Mouse (Mus musculus) liver, adult 2 months (tissue): ENCODE data around the gene Gm42517. TPM values are rescaled to one million over a fixed set of nuclear protein-coding genes. Genes with fewer than 3 reads are reported as not detected.

ENCODE experiments used
- DNase-seq: peaks from one replicate; pipeline ENCODE4 v3.0.0-alpha.2; 2011; ENCODE audit warnings: low read depth, low spot score; ENCODE audit errors: extremely low read depth
- H3K27ac ChIP-seq: fragments of 200-500 bp; replicated peaks from 2 replicates; pipeline ENCODE4 v1.5.1; 2012; ENCODE audit warnings: low read depth, mild to moderate bottlenecking, control low read depth, inconsistent platforms, low read length; ENCODE audit not compliant: insufficient read depth
- H3K27me3 ChIP-seq: fragments of 200-500 bp; 2 replicates; pipeline ENCODE4 v1.6.1; 2012; ENCODE audit warnings: mild to moderate bottlenecking, moderate library complexity, low read length, inconsistent platforms; ENCODE audit not compliant: control insufficient read depth, insufficient read depth
- H3K36me3 ChIP-seq: fragments of 200-500 bp; 2 replicates; pipeline ENCODE4 v1.6.1; 2012; ENCODE audit warnings: low read length, inconsistent platforms; ENCODE audit not compliant: control insufficient read depth, insufficient read depth
- H3K4me1 ChIP-seq: fragments of 200-500 bp; 2 replicates; pipeline ENCODE4 v1.6.1; 2011; ENCODE audit warnings: low read length; ENCODE audit not compliant: control insufficient read depth, insufficient read depth
- H3K4me3 ChIP-seq: fragments of 200-500 bp; 2 replicates; pipeline ENCODE4 v1.5.1; 2011; ENCODE audit warnings: low read depth, mild to moderate bottlenecking, control low read depth, low read length, moderate library complexity; ENCODE audit not compliant: insufficient read depth
- H3K79me2 ChIP-seq: fragments of 200-500 bp; 2 replicates; pipeline ENCODE4 v1.6.1; 2012; ENCODE audit warnings: inconsistent platforms, mild to moderate bottlenecking, low read length, moderate library complexity; ENCODE audit not compliant: control insufficient read depth, insufficient read depth
- H3K9ac ChIP-seq: fragments of 200-500 bp; 2 replicates; pipeline ENCODE4 v1.6.1; 2012; ENCODE audit warnings: low read depth, mild to moderate bottlenecking, control low read depth, inconsistent platforms, low read length
- CTCF ChIP-seq: fragments of 200-500 bp; IDR thresholded peaks from 2 replicates; pipeline ENCODE4 v1.5.1; 2011; ENCODE audit warnings: low read depth, low read length, control low read depth
- POLR2A ChIP-seq: fragments of 200-500 bp; IDR thresholded peaks from 2 replicates; pipeline ENCODE4 v1.6.1; 2011; ENCODE audit warnings: low read length, control low read depth; ENCODE audit not compliant: insufficient read depth; ENCODE audit errors: extremely low read depth
- WGBS: fragments of 180-500 bp; shearing (Covaris S2); methylation state at CpG from one replicate; pipeline ENCODE4 v1.1.7; 2018; 5-methylcytosine and 5-hydroxymethylcytosine counted together
- polyA plus RNA-seq: library from polyadenylated mRNA; depleted of rRNA; stranded (reverse); fragments of >200 nt; gene quantifications from 2 replicates; pipeline ENCODE4 v1.2.3, GENCODE M21; 2012; rRNA removed
- total RNA-seq: library from RNA; depleted of rRNA; stranded (reverse); fragments of >200 nt; gene quantifications from 2 replicates; pipeline ENCODE4 v1.2.3, GENCODE M21; 2014; rRNA removed

The Gm42517 gene
- total and polyA plus RNA-seq, 2 experiments: not detected

DNA sequence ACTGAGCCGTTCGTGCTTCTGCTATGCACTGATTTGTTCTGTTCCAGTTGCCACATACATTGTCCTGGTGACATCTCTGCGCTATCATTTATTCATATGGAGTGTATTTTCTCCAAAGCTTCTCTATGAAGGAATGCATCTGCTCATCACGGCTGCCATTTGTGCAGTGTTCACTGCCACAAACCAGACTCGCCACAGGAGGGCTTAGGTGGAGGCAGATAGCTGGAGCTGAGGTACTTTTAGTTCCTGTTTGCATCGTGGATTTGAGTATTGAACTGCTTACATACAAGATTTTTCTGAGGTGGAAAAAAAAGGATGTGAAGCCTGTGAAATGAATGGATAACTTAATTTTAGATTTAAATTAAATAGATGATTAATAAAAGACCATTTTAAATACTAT lies 19.9 kb downstream of the Gm42517 start:
- Histone ChIP-seq H3K79me2 (no peaks in the 10 kb centered on the region), H3K4me3 (no peak overlapping the region), H3K9ac (no peak overlapping the region), H3K27ac (no peak overlapping the region), H3K4me1 (no peaks in the 10 kb centered on the region), H3K36me3 (peaks cover 49% of the 10 kb centered on the region), H3K27me3 (no peaks in the 10 kb centered on the region)
- WGBS: 94% methylated on average over 6 of the region's 6 CpGs
- TF ChIP-seq POLR2A (no peak), CTCF (no peak)
- DNase-seq: no peak

DNA sequence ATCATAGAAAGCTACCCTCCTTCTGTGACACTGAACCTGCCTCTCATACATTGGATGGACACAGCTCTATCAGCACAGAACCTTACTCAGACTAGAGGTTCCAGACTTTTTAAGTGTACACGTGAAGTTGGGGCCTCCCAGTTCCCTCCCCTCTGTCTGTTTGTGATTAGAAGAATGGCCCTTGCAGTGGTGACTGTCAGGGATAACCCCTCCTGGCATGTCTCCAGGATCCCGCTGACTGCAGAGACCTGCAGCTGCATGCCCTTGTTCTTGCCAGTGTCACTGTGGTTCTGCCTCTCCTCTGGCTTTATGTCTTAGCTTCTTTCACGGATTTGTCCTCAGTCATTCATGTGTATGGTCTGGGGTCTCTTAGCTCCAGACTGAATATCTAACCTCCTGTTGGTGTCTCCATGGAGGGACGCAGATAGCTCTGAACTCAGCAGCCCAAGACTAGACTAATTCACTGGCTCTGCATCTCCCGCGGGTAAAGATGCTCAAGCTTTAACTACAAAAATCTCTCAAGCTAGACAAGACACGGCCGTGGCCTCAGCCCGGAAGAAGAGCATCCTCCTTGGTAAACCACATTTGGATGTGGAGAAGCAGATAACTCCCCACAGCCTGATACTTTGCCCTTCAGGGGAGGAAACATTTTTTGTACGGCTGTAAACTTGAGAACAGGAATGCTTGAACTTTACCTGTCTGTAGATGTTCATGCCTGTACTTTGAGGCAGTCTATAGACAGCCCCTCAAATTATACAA lies 22.2 kb downstream of the Gm42517 start:
- WGBS: 91% methylated on average over 10 of the region's 10 CpGs
- no peak for DNase-seq
- TF ChIP-seq CTCF (no peak), POLR2A (no peak)
- no peak overlapping the region for H3K9ac ChIP-seq
- no peaks in the 10 kb centered on the region for H3K4me1 ChIP-seq
- H3K27me3 ChIP-seq: no peaks in the 10 kb centered on the region
- no peak overlapping the region for H3K4me3 ChIP-seq
- H3K36me3 ChIP-seq: peaks cover 54% of the 10 kb centered on the region
- no peaks in the 10 kb centered on the region for H3K79me2 ChIP-seq
- no peak overlapping the region for H3K27ac ChIP-seq

DNA sequence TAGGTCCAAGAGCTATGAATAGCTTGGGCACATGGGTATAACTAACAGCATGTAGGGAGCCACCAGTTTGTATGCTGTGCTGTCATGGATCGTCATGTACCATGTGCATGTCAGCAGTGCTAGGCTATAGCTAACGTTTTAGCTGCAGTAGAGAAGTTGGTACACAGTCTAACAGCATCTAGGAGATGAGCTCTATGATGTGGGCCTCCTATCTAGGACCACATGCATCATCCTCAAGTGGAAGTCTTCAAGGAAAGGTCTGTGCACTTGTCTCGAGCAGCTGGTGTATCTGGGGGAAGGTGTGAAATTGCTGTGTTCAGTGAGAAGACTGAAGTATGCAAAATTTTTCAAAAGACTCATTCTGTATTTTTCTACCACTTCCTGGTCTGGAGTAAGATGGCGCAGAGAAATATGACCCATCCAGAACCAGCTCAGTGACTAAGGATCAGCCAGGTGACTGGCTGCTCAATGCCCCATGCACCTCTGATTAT lies 24.0 kb downstream of the Gm42517 start:
- no peak overlapping the region for H3K9ac ChIP-seq
- H3K4me3 ChIP-seq: no peak overlapping the region
- H3K27ac ChIP-seq: no peak overlapping the region
- no peaks in the 10 kb centered on the region for H3K4me1 ChIP-seq
- no peak for DNase-seq
- 94% methylated on average over 4 of the region's 4 CpGs for WGBS
- H3K79me2 ChIP-seq: no peaks in the 10 kb centered on the region
- no peaks in the 10 kb centered on the region for H3K27me3 ChIP-seq
- TF ChIP-seq CTCF: no peak
- TF ChIP-seq POLR2A: no peak
- peaks cover 51% of the 10 kb centered on the region for H3K36me3 ChIP-seq

DNA sequence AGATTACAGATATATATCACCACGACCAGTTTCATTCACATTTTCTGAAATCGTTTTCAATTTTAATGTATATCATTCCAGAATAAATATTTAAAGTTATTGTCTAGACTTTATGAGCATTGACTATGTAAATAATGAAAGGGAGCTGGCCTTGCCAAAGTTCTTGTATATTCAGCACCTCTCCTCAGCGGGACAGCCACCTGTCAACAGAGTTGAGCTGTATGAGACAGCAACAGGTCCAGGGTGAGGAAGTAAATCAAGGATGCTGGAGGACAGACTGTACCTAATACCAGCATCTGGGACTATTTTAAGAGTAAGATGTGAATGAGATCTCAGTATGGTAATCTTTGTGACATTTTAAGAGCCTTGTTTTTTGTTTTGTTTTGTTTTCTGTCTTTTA lies 29.7 kb downstream of the Gm42517 start:
- no peak for DNase-seq
- Histone ChIP-seq H3K36me3 (peaks cover 37% of the 10 kb centered on the region), H3K9ac (no peak overlapping the region), H3K27ac (no peak overlapping the region), H3K4me1 (no peaks in the 10 kb centered on the region), H3K27me3 (no peaks in the 10 kb centered on the region), H3K4me3 (no peak overlapping the region), H3K79me2 (no peaks in the 10 kb centered on the region)
- no peak for TF ChIP-seq CTCF
- no peak for TF ChIP-seq POLR2A
- WGBS: 71% methylated on average over 3 of the region's 3 CpGs

DNA sequence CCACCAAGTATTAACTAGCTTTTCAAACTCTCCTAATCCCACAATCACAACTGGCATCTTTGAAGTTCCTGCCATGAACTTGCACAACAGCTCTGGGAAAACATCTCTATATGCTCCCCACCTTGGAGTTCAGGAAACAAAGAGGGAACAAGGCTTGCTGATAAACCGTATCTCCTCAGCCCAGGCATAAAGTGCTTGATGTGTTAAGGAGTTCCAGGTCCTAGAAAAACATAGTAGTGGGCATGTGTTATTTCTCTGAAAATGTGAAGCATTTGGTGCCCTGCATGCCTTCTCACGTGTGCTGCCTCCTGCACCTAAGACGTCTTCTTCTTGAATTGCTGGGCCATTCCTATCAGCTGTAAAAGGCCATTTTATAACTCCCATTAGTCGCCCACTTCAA lies 30.3 kb downstream of the Gm42517 start:
- peaks cover 40% of the 10 kb centered on the region for H3K36me3 ChIP-seq
- no peak for TF ChIP-seq POLR2A
- no peak for TF ChIP-seq CTCF
- no peaks in the 10 kb centered on the region for H3K79me2 ChIP-seq
- no peaks in the 10 kb centered on the region for H3K27me3 ChIP-seq
- DNase-seq: no peak
- no peak overlapping the region for H3K9ac ChIP-seq
- H3K4me1 ChIP-seq: no peaks in the 10 kb centered on the region
- WGBS: 84% methylated on average over 4 of the region's 4 CpGs
- no peak overlapping the region for H3K4me3 ChIP-seq
- H3K27ac ChIP-seq: no peak overlapping the region

DNA sequence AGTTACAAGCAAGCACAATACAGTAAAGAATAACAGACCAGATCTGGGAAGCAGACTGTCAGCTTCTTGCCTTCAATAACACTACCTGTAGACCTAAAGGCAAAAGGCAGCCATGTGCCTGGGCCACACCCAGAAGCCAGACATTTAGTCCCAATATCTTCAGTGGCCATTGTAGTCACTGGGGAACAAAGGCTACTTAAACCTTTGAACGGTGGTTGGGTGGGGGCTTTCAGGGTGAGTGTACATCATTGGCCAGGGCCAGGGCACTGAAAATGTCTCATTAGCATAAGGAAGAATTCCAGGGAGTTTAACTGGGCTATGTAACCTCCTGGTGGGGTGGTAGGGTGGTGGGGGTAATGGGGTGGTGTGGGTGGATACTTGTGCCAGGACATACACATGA lies 36.7 kb downstream of the Gm42517 start:
- WGBS: 96% methylated on average over 1 of the region's 1 CpGs
- no peak for DNase-seq
- H3K27me3 ChIP-seq: no peaks in the 10 kb centered on the region
- no peak overlapping the region for H3K4me3 ChIP-seq
- H3K79me2 ChIP-seq: no peaks in the 10 kb centered on the region
- TF ChIP-seq CTCF: no peak
- no peak overlapping the region for H3K27ac ChIP-seq
- H3K36me3 ChIP-seq: peaks cover 48% of the 10 kb centered on the region
- no peak overlapping the region for H3K9ac ChIP-seq
- no peaks in the 10 kb centered on the region for H3K4me1 ChIP-seq

Other genes starting within 250 kb of the Gm42517 start
- gene Tmed5, start 235.3 kb downstream of the Gm42517 start, total RNA-seq: 86.8 and 109 TPM in 2 replicates
- gene Tmed5, start 235.3 kb downstream of the Gm42517 start, polyA plus RNA-seq: 104 and 106 TPM in 2 replicates
- 0.18 and 0.87 TPM in 2 replicates for gene Ccdc18, start 235.0 kb downstream of the Gm42517 start, total RNA-seq
- 0.06 TPM in 1 of 2 replicates, not detected in the other for gene Ccdc18, start 235.0 kb downstream of the Gm42517 start, polyA plus RNA-seq
- gene Dr1, start 99.0 kb downstream of the Gm42517 start, total RNA-seq: 11.3 and 13.0 TPM in 2 replicates
- gene Dr1, start 99.0 kb downstream of the Gm42517 start, polyA plus RNA-seq: 9.6 and 9.8 TPM in 2 replicates
- gene Pigg, start 55.3 kb downstream of the Gm42517 start, total RNA-seq: 10.8 and 11.7 TPM in 2 replicates
- 4.9 and 5.6 TPM in 2 replicates for gene Pigg, start 55.3 kb downstream of the Gm42517 start, polyA plus RNA-seq
- not detected in 2 replicates for gene Pde6b, start 20.5 kb upstream of the Gm42517 start, total RNA-seq
- gene Pde6b, start 20.5 kb upstream of the Gm42517 start, polyA plus RNA-seq: not detected in 2 replicates
- gene Atp5k, start 66.5 kb upstream of the Gm42517 start, total RNA-seq: 438 and 500 TPM in 2 replicates
- 65.2 and 73.2 TPM in 2 replicates for gene Atp5k, start 66.5 kb upstream of the Gm42517 start, polyA plus RNA-seq
- 1.9 and 3.0 TPM in 2 replicates for gene Mfsd7a, start 81.0 kb upstream of the Gm42517 start, total RNA-seq
- 2.6 and 4.7 TPM in 2 replicates for gene Mfsd7a, start 81.0 kb upstream of the Gm42517 start, polyA plus RNA-seq
- gene Pcgf3, start 93.3 kb upstream of the Gm42517 start, total RNA-seq: 11.4 and 13.3 TPM in 2 replicates
- gene Pcgf3, start 93.3 kb upstream of the Gm42517 start, polyA plus RNA-seq: 4.5 and 5.6 TPM in 2 replicates
- gene Cplx1, start 182.1 kb upstream of the Gm42517 start, total RNA-seq: not detected in 2 replicates
- gene Cplx1, start 182.1 kb upstream of the Gm42517 start, polyA plus RNA-seq: not detected in 2 replicates